Mouse (Mus musculus) spleen, postnatal 14 days (tissue): ENCODE measurements around the gene Tlr2.
"Not testable (repeated sequence)": the region's sequence is repeated elsewhere in the genome, so short reads cannot be mapped to it uniquely, and the experiment has no call there.

Experiments
- DNase-seq, 2 experiments: peaks; one replicate each; pipeline ENCODE4 v3.0.0; 2021 to 2022; ENCODE audit warnings: low spot score in 2 of 2

The Tlr2 gene

GRCm38 (mm10) chr3:83841095-83841850 lies at the start of gene Tlr2:
Gene Tlr2, minus strand, starts transcription at chr3:83841767.
- DNase-seq, result peak; percentile 39 to 58

GRCm38 (mm10) chr3:83885163-83885562 lies 43.6 kb upstream of the Tlr2 start:
- no peak for DNase-seq

GRCm38 (mm10) chr3:83879261-83880050 lies 37.9 kb upstream of the Tlr2 start:
- DNase-seq, result not testable (repeated sequence)

GRCm38 (mm10) chr3:83878801-83879200 lies 37.2 kb upstream of the Tlr2 start:
- DNase-seq, result no peak

GRCm38 (mm10) chr3:83876299-83876698 lies 34.7 kb upstream of the Tlr2 start:
- DNase-seq, result no peak

GRCm38 (mm10) chr3:83875078-83875477 lies 33.5 kb upstream of the Tlr2 start:
- DNase-seq, result not testable (repeated sequence)

- DNase-seq, result not testable (repeated sequence)
These were observed 31.3 kb upstream of the Tlr2 start for GRCm38 (mm10) chr3:83872853-83873252.

GRCm38 (mm10) chr3:83871962-83872361 lies 30.4 kb upstream of the Tlr2 start:
- not testable (repeated sequence) for DNase-seq

GRCm38 (mm10) chr3:83871559-83871958 lies 30.0 kb upstream of the Tlr2 start:
- not testable (repeated sequence) for DNase-seq

- DNase-seq, result no peak
These were observed 28.2 kb upstream of the Tlr2 start for GRCm38 (mm10) chr3:83869776-83870175.

GRCm38 (mm10) chr3:83867026-83867425 lies 25.5 kb upstream of the Tlr2 start:
- DNase-seq, result not testable (repeated sequence)

- no peak for DNase-seq
These were observed 23.6 kb upstream of the Tlr2 start for GRCm38 (mm10) chr3:83865216-83865615.

GRCm38 (mm10) chr3:83864064-83864548 lies 22.5 kb upstream of the Tlr2 start:
- no peak for DNase-seq

GRCm38 (mm10) chr3:83862956-83863355 lies 21.4 kb upstream of the Tlr2 start:
- DNase-seq, result peak; percentile 34 to 47

GRCm38 (mm10) chr3:83859595-83859994 lies 18.0 kb upstream of the Tlr2 start:
- DNase-seq, result no peak

- DNase-seq, result no peak
These were observed 17.5 kb upstream of the Tlr2 start for GRCm38 (mm10) chr3:83859071-83859470.

GRCm38 (mm10) chr3:83857621-83858020 lies 16.1 kb upstream of the Tlr2 start:
- no peak for DNase-seq

- DNase-seq, result no peak
These were observed 14.1 kb upstream of the Tlr2 start for GRCm38 (mm10) chr3:83855643-83856042.

GRCm38 (mm10) chr3:83849341-83849740 lies 7.8 kb upstream of the Tlr2 start:
- no peak for DNase-seq

- no peak for DNase-seq
These were observed 3.4 kb upstream of the Tlr2 start for GRCm38 (mm10) chr3:83844766-83845520.

GRCm38 (mm10) chr3:83839477-83839876 lies 2.1 kb downstream of the Tlr2 start:
- DNase-seq, result no peak

GRCm38 (mm10) chr3:83836685-83837084 lies 4.9 kb downstream of the Tlr2 start:
- DNase-seq, result no peak
